Mouse (Mus musculus): ENCODE results near the gene Selenon. TPM values are rescaled to one million over a fixed set of nuclear protein-coding genes. Genes with fewer than 3 reads are reported as not detected.

The Selenon gene
- total and polyA plus RNA-seq, 3 experiments: 0.27 to 1.0 (median 0.64) TPM

DNA sequence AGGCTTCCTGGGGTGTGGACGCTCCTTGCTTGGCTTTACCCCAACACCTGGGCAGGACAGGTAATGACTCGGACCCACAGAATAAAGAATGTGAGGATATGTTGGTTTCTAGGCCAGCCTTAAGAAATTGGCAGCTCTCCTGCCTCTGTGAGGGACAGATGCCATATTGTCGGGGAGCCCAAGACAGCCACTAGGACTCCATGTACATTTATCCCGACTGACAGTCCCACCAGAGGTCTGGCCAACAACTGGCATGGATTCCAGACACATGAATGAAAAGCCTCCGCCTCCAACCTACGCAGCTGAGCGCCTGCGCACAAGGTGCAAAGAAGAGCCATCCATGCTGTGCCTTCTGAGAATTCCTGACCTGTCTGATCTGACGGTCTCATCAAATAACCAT, 48.1 kb upstream of the Selenon start:
- Histone ChIP-seq H3K4me1 (ENCODE audit: control insufficient read depth in 1 of 2, insufficient read depth in 2 of 2) (peaks cover 1 to 13% of the 10 kb centered on the region in 2 experiments; a peak in 2 of 4 replicates), H3K9ac (ENCODE audit: insufficient read depth, low read depth) (no peak overlapping the region), H3K27ac (ENCODE audit: insufficient read depth, low read depth) (no peak overlapping the region), H3K36me3 (replicated peaks in 1 of 2; ENCODE audit: control insufficient read depth in 1 of 2, insufficient read depth in 1 of 2, low read length in 1 of 2) (no peaks in the 10 kb centered on the region), H3K9me3 (replicated peaks; ENCODE audit: low read length) (peaks cover 3% of the 10 kb centered on the region), H3K27me3 (replicated peaks) (peaks cover under 1% of the 10 kb centered on the region), H3K4me3 (replicated peaks in 1 of 3; ENCODE audit: low read depth in 2 of 3, low read length in 2 of 3, poor library complexity in 1 of 3) (no peak overlapping the region), H3K4me2 (ENCODE audit: insufficient read depth, low read depth, poor library complexity, severe bottlenecking) (no peak overlapping the region), H3K79me2 (replicated peaks; ENCODE audit: control insufficient read depth, extremely low read depth, insufficient read depth, poor library complexity, severe bottlenecking) (no peaks in the 10 kb centered on the region)
- no peak for DNase-seq (ENCODE audit: extremely low read depth)
- TF ChIP-seq MYC (IDR thresholded peaks at IDR 0.05; ENCODE audit: low read depth, low read length) (no peak), NRF1 (IDR thresholded peaks at IDR 0.05; ENCODE audit: low read depth, low read length) (no peak), USF2 (conservative IDR thresholded peaks at IDR 0.05; ENCODE audit: low read depth, low read length) (no peak), JUND (conservative IDR thresholded peaks at IDR 0.05; ENCODE audit: low read depth, low read length) (no peak), ZMIZ1 (IDR thresholded peaks at IDR 0.05; ENCODE audit: low read depth, low read length) (no peak), GABPA (IDR thresholded peaks at IDR 0.05; ENCODE audit: insufficient replicate concordance, low read depth, low read length) (no peak), EP300 (IDR thresholded peaks at IDR 0.05; ENCODE audit: low read length) (no peak), PAX5 (IDR thresholded peaks at IDR 0.05; ENCODE audit: low read length) (no peak), POLR2AphosphoS2 (IDR thresholded peaks at IDR 0.05; ENCODE audit: low read depth, low read length) (no peak), RCOR1 (conservative IDR thresholded peaks at IDR 0.05; ENCODE audit: low read depth, low read length) (no peak), HCFC1 (IDR thresholded peaks at IDR 0.05; ENCODE audit: low read depth, low read length) (no peak), USF1 (IDR thresholded peaks at IDR 0.05; ENCODE audit: low read depth, low read length) (no peak), MEF2A (IDR thresholded peaks at IDR 0.05; ENCODE audit: borderline replicate concordance, low read depth, low read length) (no peak), ELF1 (IDR thresholded peaks at IDR 0.05; ENCODE audit: low read depth, low read length) (no peak), ZKSCAN1 (IDR thresholded peaks at IDR 0.05; ENCODE audit: borderline replicate concordance, low read depth, low read length) (no peak), ZC3H11A (IDR thresholded peaks at IDR 0.05; ENCODE audit: low read depth, low read length) (no peak), E2F4 (IDR thresholded peaks at IDR 0.05; ENCODE audit: insufficient replicate concordance, low read depth, low read length) (no peak)
- dilution Hi-C loops (cut with MboI; ENCODE audit: extremely low pct_ligation_motif_present, extremely low pct_unique_long_range_greater_than_20kb, low sequenced_read_pairs) (no loop called here), in situ Hi-C loops (cut with MboI; ENCODE audit: low pct_ligation_motif_present, low pct_unique_long_range_greater_than_20kb, low sequenced_read_pairs) (no loop called here)

DNA sequence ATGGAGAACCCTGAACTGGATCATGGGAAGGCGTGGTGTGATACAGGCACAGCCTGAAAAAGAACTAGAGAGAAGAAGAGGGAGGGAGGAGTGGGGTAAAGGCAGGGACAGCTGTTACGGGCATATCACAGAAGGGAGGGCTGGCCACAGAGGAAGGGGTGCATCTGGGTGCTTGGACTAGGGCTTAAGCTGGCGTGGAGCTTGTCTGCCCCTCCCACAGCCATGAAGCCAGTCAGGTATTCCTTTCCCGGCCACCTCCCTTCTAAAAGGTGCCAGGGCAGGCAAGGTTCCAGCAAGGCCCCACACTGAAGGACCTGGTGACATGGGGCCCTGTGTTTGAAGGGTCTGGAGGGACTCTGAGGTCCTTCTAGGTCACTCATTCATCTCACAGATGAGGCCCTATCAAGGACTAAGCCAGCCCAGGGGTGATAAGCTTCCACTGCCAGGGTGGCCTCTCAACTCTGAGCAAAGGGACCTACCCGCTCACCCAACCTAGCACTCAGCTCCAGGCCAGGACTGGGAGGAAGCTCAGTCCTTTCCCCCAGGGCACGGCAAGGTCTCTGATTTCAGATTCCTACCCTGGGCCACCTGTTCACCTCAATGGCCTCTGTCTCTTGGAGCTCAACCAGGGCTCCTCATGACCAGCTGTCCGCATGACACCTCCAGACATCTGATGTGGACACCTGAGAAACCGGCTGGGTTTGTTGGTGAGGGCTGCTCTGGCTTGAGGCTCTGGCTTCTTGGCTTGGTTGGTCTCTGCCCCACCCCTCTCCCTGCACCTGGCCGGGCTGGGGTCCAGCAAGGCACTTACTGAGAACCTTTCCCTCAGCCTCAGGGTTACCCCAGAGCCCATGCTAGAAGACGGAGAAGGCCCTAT, 45.1 kb upstream of the Selenon start:
- Histone ChIP-seq H3K36me3 (replicated peaks in 1 of 2; ENCODE audit: control insufficient read depth in 1 of 2, insufficient read depth in 1 of 2, low read length in 1 of 2) (no peaks in the 10 kb centered on the region), H3K4me2 (ENCODE audit: insufficient read depth, low read depth, poor library complexity, severe bottlenecking) (no peak overlapping the region), H3K9ac (ENCODE audit: insufficient read depth, low read depth) (no peak overlapping the region), H3K9me3 (replicated peaks; ENCODE audit: low read length) (peaks cover 6% of the 10 kb centered on the region), H3K4me3 (replicated peaks in 1 of 3; ENCODE audit: low read depth in 2 of 3, low read length in 2 of 3, poor library complexity in 1 of 3) (no peak overlapping the region), H3K79me2 (replicated peaks; ENCODE audit: control insufficient read depth, extremely low read depth, insufficient read depth, poor library complexity, severe bottlenecking) (no peaks in the 10 kb centered on the region), H3K27me3 (replicated peaks) (no peaks in the 10 kb centered on the region), H3K27ac (ENCODE audit: insufficient read depth, low read depth) (no peak overlapping the region), H3K4me1 (ENCODE audit: control insufficient read depth in 1 of 2, insufficient read depth in 2 of 2) (peaks cover 0 to 23% of the 10 kb centered on the region in 2 experiments; a peak in 2 of 4 replicates)
- dilution Hi-C loops (cut with MboI; ENCODE audit: extremely low pct_ligation_motif_present, extremely low pct_unique_long_range_greater_than_20kb, low sequenced_read_pairs): no loop called here
- in situ Hi-C loops (cut with MboI; ENCODE audit: low pct_ligation_motif_present, low pct_unique_long_range_greater_than_20kb, low sequenced_read_pairs): no loop called here
- no peak for DNase-seq (ENCODE audit: extremely low read depth)
- TF ChIP-seq PAX5 (IDR thresholded peaks at IDR 0.05; ENCODE audit: low read length): no peak
- no peak for TF ChIP-seq POLR2AphosphoS2 (IDR thresholded peaks at IDR 0.05; ENCODE audit: low read depth, low read length)
- TF ChIP-seq USF1 (IDR thresholded peaks at IDR 0.05; ENCODE audit: low read depth, low read length): no peak
- TF ChIP-seq MXI1 (IDR thresholded peaks at IDR 0.05; ENCODE audit: low read depth, low read length): no peak
- TF ChIP-seq MAZ (IDR thresholded peaks at IDR 0.05; ENCODE audit: low read depth, low read length): no peak
- no peak for TF ChIP-seq JUN (IDR thresholded peaks at IDR 0.05; ENCODE audit: insufficient read depth, low read depth, low read length)
- TF ChIP-seq POLR2A (IDR thresholded peaks at IDR 0.05; ENCODE audit: low read depth, low read length): no peak
- TF ChIP-seq ETS1 (conservative IDR thresholded peaks at IDR 0.05; ENCODE audit: low read depth, low read length): no peak
- TF ChIP-seq MAFK (IDR thresholded peaks at IDR 0.05; ENCODE audit: insufficient replicate concordance, low read length): no peak
- TF ChIP-seq NRF1 (IDR thresholded peaks at IDR 0.05; ENCODE audit: low read depth, low read length): no peak
- TF ChIP-seq KAT2A (IDR thresholded peaks at IDR 0.05; ENCODE audit: insufficient replicate concordance, low read length): no peak
- no peak for TF ChIP-seq TCF12 (IDR thresholded peaks at IDR 0.05; ENCODE audit: low read depth, low read length)
- no peak for TF ChIP-seq UBTF (IDR thresholded peaks at IDR 0.05; ENCODE audit: low read depth, low read length)
- no peak for TF ChIP-seq ZC3H11A (IDR thresholded peaks at IDR 0.05; ENCODE audit: low read depth, low read length)
